Mouse (Mus musculus) urinary bladder, postnatal 4 days (tissue): ENCODE results near the gene Nelfe.
A peak's percentile ranks its signal among the peaks of the same experiment; 100 is the strongest.
"Not testable (repeated sequence)": the region's sequence is repeated elsewhere in the genome, so short reads cannot be mapped to it uniquely, and the experiment has no call there.

ENCODE experiments used
- DNase-seq, 2 experiments: peaks; one replicate each; pipeline ENCODE4 v3.0.0; 2021 to 2022; ENCODE audit warnings: low spot score in 2 of 2

Gene Nelfe

DNA sequence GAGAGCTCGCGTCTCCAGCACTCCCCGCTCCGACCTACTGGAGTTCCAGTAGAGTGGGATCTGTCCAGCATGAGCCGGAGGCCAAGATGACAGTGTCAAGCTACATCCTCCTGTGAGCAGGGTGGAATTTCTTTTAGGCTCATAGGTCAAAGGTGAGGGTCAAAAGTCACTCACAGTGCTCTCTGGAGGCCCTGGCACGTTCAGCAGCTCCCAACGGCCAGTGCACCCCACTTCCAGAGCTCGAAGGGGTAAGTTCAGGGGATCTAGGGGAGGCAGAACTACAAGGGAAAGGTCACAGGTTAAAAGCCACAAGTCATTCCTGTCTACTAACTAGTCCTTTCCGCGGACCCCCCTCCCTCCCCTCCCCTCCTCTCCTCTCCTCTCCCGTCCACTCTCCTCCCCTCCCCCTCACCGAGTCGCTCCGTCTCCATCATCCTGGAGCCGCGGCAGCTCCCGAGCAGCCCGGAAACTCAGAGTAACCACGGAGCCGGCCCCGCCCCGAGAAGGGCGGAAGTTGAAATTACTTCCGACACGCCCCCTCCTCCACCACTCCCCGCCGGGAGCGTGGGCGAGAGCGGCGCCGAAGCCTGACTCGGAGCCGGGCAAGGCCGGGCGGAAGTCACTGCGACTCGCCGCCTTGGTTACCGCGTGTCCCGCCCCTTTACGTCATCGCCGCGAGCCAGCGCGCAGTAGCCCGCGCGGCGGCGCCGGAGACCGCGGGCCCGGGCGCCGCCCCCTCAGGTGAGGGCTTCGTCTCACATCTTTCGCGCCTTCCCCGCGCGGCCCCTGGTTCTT lies at the start of gene Nelfe, which contains the start of gene Skiv2l:
Nelfe (plus strand) TSS at position 670 of the 795 bp plus-strand sequence.
Skiv2l (minus strand) TSS at position 489 of the 795 bp plus-strand sequence.
- DNase-seq = peak; percentile 97 to 98

DNA sequence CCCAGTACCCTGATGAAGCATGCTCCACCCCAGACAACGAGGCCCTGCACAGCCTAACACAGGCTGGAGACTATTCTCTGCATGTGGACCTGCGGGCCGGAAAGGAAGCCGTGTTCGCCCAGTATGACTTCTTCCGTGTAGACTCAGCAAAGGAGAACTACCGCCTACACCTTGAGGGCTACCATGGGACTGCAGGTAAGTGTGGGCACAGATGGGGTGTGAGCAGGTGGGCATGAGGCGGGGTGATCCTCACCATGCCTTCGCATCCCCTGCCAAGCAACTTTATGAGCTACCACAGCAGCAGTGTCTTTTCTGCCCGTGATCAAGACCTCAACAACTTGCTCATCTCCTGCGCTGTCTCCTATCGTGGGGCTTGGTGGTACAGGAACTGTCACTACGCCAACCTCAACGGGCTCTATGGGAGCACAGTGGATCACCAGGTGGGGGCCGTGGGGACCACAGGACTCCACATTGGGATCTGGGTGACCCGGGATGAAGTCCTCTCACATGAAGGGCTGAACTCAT lies 49.3 kb upstream of the Nelfe start:
- not testable (repeated sequence) for DNase-seq

DNA sequence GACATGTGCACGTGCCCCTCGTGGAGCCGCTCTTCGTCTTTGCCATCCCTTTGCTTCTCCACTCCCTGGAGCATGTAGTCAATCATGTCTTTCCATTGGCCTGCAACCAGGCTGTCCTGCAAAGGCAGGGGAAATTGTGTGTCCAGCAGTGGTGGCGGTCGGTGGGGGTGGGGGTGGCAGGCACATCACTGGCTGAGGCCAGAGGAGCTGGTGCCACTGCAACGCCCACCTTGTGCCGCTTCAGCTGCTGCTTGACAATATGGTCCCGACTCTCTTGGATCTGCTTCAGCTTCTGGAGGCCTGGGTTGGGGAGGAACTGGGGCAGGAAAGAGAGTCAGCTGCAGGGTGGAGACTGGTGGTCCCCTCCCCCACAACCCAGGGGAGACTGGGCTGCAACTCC lies 47.4 kb upstream of the Nelfe start:
- DNase-seq = not testable (repeated sequence)

DNA sequence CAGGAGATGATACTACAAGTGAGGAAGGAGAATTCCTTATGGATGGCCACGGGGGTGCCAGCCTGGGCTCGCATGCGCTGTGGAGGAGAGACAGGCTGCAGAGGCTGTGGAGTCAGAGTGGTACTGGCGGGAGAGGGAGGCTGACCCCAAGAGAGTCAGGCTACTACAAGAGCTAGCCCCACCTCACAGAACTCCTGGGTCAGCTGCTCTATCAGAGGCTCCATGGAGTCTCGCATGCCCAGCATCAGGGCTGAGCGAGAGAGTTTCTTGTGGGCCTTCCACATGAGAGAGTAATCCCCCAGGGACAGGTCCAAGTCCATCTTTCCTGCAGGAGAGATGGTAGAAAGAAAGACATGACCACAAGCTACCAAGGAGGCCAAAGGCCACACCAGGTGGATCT lies 46.8 kb upstream of the Nelfe start:
- DNase-seq = not testable (repeated sequence)

DNA sequence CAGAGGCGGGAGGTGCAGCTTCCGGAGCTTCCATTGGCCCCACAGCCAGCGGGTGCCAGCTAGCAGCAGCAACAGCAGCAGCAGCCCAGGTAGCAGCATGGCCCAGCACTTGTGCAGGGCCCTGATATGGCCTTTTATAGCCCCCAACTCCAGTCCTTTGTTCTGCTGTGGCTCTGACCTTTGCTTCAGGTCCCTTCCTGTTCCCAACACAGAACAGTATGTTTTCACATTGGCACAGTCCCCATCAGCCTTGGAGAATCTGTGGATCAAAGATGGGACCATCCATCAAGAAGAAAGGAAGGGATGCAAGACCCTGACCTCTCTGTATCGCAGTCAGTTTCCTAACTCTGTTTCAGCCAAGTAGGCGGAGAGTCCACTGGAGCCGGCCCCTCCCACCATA lies 45.9 kb upstream of the Nelfe start, which contains the start of gene Cyp21a1:
Cyp21a1 (minus strand) TSS at position 261 of the 400 bp plus-strand sequence.
- DNase-seq = not testable (repeated sequence)

DNA sequence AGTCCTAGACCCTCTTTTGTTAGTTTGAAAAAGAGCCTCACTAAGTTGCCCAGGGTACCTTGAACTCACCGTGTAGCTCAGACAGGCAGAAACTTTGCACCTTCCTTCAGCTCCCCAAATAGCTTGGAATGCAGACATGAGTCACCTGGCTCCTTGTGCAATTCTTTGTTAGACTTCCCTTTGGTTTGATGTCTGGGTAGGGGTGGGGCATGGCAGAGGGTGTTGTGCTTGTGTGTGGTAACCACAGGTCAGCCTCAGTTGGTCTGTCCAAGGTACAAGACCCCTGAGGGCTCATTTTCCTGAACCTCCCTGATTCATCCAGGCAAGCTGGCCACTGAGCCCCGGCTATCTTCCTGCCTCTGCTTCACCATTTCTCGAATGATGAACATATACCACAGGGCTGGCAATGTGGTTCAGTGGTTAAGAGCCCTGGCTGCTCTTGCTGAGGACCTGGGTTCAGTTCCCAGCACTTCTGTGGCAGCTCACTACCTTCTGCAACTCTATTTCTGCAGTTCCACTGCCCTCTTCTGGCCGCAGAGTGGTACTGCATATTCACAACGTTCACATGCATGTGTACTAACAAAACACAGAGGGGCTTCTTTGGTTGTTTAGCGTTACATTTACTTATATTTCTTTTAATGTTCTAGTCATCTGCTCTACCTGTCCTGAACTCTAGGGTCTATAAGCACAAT lies 45.2 kb upstream of the Nelfe start:
- DNase-seq = no peak

DNA sequence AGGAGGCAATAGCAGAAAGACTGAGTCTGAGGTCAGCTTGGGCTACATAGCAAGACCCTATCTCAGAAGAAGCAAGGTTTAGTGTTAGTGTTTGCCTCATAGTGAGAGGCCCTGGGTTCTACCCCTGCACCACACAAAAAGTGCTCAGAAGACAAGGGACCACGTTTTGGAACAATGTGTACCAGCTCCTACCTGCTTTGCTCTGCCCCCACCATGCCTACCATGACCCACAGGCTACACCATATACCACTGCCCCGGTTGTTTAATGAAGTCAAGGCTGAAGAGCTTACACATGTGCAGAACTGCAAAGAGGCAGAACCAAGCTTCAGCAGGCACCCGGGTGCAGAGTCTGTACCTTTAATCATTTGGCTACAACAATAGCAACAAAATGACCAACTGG lies 43.0 kb upstream of the Nelfe start:
- DNase-seq = no peak

DNA sequence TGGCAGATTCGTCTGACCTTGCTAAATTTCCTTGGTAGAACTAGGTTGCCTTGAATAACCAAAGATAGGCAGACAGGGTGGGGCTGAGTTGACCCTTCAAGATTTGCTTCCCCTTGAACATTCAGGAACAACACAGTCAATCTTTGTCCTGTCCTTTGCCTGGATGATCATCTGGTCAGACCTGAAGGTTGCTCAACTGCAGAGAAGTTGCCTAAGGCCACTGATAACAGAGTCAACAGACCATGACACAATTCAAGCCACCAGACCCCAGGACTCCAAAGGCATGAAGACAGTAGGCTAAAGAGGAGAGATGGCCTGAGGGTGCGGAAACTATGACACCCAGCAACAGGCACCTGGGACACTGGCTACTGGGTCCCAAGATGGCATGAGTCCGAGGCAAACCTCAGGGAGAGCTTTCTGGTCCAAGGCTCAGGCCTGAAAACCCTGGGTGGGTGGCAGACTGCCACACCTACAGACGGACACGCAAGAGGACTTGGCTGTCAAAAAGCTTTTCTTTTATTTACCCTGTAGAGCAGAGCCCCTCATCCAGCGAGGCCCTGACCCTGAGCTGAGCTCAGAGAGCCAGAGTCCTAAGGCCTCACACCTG lies 41.5 kb upstream of the Nelfe start:
- DNase-seq = no peak

- DNase-seq = not testable (repeated sequence)
These were observed 39.8 kb upstream of the Nelfe start for GRCm38 (mm10) chr17:34810411-34810810.

GRCm38 (mm10) chr17:34810811-34811210 lies 39.4 kb upstream of the Nelfe start:
- not testable (repeated sequence) for DNase-seq

GRCm38 (mm10) chr17:34811275-34811674 lies 38.9 kb upstream of the Nelfe start:
- DNase-seq = no peak

- DNase-seq = not testable (repeated sequence)
These were observed 36.4 kb upstream of the Nelfe start for GRCm38 (mm10) chr17:34813747-34814146.

DNA sequence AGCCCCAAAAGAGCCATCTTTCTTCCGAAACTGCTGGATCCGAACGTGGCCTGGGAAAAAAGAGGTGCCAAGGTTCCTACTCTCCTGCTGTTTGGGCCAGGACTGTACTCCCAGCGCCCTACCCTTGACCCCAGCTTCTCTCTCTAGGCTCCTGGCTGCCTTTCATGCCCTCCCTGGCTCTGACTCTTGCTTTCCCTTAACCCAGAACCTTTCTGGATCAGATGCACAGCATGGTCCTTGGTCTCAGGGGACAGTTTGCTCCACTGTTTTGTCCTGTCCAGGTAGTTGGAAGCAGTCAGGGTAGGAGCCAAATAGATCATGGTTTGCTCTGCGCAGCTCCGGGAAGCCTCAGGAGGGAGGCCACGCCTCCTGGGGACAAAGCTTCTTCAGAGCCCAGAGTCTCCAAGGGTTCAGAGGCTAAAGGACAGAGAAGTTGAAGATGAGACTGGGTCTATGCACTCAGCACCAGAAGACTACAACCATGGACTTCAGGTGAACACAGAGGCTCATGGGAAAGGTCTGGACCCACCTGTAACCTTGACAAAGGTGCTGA lies 35.3 kb upstream of the Nelfe start:
- DNase-seq = no peak

GRCm38 (mm10) chr17:34830776-34831175 lies 19.4 kb upstream of the Nelfe start:
- DNase-seq = not testable (repeated sequence)

DNA sequence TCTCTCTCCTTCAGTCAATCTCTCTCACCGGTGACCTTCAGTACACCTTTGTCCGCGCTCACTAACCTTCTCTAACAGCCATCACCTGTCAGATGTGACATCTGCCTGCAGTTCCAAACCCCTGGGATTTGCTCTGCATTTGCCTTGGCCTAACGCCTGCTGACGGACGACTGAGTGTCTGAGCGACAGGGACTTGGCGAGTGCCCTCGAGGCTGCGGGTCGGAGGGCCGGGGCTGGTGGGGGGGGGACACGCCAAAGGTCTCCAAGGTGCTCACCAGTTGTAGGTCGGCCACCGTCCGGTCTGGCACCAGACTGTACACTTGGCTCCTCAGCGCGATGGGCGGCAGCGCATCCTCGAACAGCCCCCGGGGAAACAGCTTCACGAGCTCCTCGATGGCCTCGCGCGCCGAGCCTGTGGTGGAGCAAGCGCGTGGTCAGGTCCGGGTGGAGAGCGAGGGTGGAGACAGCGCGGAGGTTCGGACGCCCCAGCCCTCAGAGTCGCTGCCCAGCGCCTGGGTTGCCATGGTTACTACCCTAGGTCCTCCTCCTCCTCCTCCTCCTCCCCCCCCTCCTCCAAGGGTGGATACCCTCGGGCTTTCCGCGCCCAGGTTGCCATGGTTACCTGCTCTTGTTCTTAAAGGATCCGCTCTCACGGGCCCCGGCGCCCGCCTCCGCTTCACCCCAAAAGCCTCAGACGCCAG lies 13.9 kb upstream of the Nelfe start:
- DNase-seq = no peak

DNA sequence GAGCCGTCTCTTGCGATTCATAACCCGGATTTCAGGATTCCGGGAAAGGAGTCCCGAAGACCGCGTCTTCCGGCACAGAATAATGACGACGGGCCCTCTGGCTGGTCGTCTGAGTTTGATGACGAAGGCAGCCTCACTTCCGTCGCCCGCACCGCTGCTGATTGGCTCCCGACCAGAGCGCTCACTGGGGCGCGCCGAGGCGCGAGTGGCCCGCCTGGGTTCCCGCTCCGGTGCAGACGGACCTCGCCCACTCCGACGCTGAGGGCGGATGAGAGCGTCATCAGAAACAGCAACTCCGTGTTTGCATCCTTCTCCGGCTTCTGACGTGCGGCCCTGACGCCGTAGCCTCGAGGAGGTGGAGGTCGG lies 13.4 kb upstream of the Nelfe start, which contains the start of the genes Stk19 and Dxo:
Stk19 (minus strand) TSS at position 90 of the 366 bp plus-strand sequence.
Dxo (plus strand) TSS at position 164 of the 366 bp plus-strand sequence.
- DNase-seq = peak; percentile 95 to 97

GRCm38 (mm10) chr17:34837464-34838324 lies 12.5 kb upstream of the Nelfe start:
- DNase-seq = no peak

- no peak for DNase-seq
These were observed 11.4 kb upstream of the Nelfe start for GRCm38 (mm10) chr17:34838785-34839184.

DNA sequence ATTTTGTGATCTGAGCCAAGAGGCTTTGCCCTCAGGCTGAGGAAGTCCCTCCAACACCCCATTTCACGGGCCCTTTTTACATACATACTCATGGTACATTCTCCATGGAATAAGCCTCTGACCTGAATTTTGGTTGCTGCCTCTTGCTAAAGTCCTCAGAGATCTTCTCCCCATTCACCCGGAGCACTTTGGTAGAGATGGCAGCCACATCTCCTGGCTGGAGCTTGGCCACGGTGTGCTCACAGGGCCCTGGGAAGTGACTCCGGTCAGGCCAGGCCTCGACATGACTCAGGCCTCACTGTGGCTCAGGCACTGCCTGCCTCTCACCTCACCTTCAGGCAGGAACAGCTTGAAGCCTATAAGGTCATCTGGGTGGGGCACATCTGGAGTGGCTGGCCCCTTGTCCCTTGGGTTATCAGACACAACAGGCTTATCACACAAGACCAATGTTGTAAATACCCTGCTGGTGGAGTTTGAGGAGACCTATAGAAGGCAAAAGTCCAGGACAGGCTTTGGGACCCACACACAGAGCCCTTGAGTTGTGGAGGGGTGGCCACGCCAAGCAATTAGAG lies 9.4 kb upstream of the Nelfe start:
- no peak for DNase-seq

GRCm38 (mm10) chr17:34844884-34845283 lies 5.3 kb upstream of the Nelfe start:
- DNase-seq = no peak
